Comparison of ENCODE assay signal across 10 mouse cellular contexts in genomic region chr12:12313437-12313836, GRCm38 (mm10). TPM values are rescaled to one million over a fixed set of nuclear protein-coding genes. Genes with fewer than 3 reads are reported as not detected.
DNase-seq lines count a peak whose midpoint lies in the region; ATAC-seq and TF ChIP-seq lines count a peak whose summit lies in the region.
"Had no signal": no experiment of that assay in that cellular context is flagged by ENCODE, and none has a peak within 500 bp of the region (broad histone marks: within the 10 kb centered on the region; RNA-seq: fewer than 3 reads in every experiment).

No protein-coding gene starts in this region.

- TF ChIP-seq CTCF in ES-Bruce4 (IDR thresholded peaks at IDR 0.05; ENCODE audit: low read depth, low read length), result peak; percentile 31

- TF ChIP-seq EP300 in ES-Bruce4 (IDR thresholded peaks at IDR 0.05; ENCODE audit: insufficient read depth, low read depth, low read length), result no peak

- DNase-seq in embryo, embryonic 10.5 days (ENCODE audit: low spot score), result peak; percentile 44
- DNase-seq in embryo, embryonic 11 days, result no peak
- DNase-seq in limb, embryonic 11.5 days (ENCODE audit: low spot score), result peak; percentile 39
- DNase-seq in limb, embryonic 10.5 days (ENCODE audit: low spot score), result no peak
- no peak for DNase-seq in kidney, adult 8-10 months
- no peak for DNase-seq in gastrocnemius, postnatal 14 days
- DNase-seq: cerebellum, adult 11 months; right cerebral cortex, adult 18-20 months had no signal

- H3K27me3 ChIP-seq in limb, embryonic 11.5 days (ENCODE audit: control insufficient read depth, insufficient read depth, low read length), result no peaks in the 10 kb centered on the region
- H3K27me3 ChIP-seq in limb, embryonic 10.5 days (ENCODE audit: low read depth, poor library complexity, severe bottlenecking), result no peaks in the 10 kb centered on the region
- no peaks in the 10 kb centered on the region for H3K27me3 ChIP-seq in ES-Bruce4 (ENCODE audit: control insufficient read depth, insufficient read depth, low read length, poor library complexity, severe bottlenecking)

- H3K9me3 ChIP-seq in limb, embryonic 11.5 days (ENCODE audit: control insufficient read depth, low read length), result no peaks in the 10 kb centered on the region
- no peaks in the 10 kb centered on the region for H3K9me3 ChIP-seq in limb, embryonic 10.5 days (replicated peaks)
- H3K9me3 ChIP-seq in ES-Bruce4 (replicated peaks; ENCODE audit: control insufficient read depth, insufficient read depth, low read length, poor library complexity, severe bottlenecking), result no peaks in the 10 kb centered on the region

- H3K36me3 ChIP-seq in limb, embryonic 11.5 days (ENCODE audit: control insufficient read depth, insufficient read depth, low read length), result no peaks in the 10 kb centered on the region
- H3K36me3 ChIP-seq in limb, embryonic 10.5 days, result no peaks in the 10 kb centered on the region
- no peaks in the 10 kb centered on the region for H3K36me3 ChIP-seq in ES-Bruce4 (ENCODE audit: control insufficient read depth, insufficient read depth, low read length, poor library complexity, severe bottlenecking)

- TF ChIP-seq POLR2A in ES-Bruce4 (IDR thresholded peaks at IDR 0.05; ENCODE audit: insufficient read depth, low read length), result no peak

- no peak for ATAC-seq in limb, embryonic 11.5 days (ENCODE audit: insufficient number of reproducible peaks, low FRiP score, low TSS enrichment, low read depth)
- peak; percentile 60 for ATAC-seq in megakaryocyte progenitor cell, adult 5-6 weeks (replicated peaks; ENCODE audit: poor library complexity)

- no peaks in the 10 kb centered on the region; the same call in 1 of the 2 replicates for H3K4me1 ChIP-seq in limb, embryonic 11.5 days (ENCODE audit: control insufficient read depth, insufficient read depth, low read length)
- peaks cover 4% of the 10 kb centered on the region for H3K4me1 ChIP-seq in limb, embryonic 10.5 days
- H3K4me1 ChIP-seq in ES-Bruce4 (ENCODE audit: control insufficient read depth, insufficient read depth, low read length), result peaks cover 14% of the 10 kb centered on the region

- no peak overlapping the region for H3K4me2 ChIP-seq in limb, embryonic 11.5 days (ENCODE audit: low read depth, severe bottlenecking)

- no peak overlapping the region for H3K9ac ChIP-seq in limb, embryonic 11.5 days (ENCODE audit: low read length)
- no peak overlapping the region for H3K9ac ChIP-seq in ES-Bruce4 (ENCODE audit: low read depth, poor library complexity, severe bottlenecking)

- no peak overlapping the region for H3K4me3 ChIP-seq in limb, embryonic 11.5 days (ENCODE audit: low read depth, low read length)
- no peak overlapping the region for H3K4me3 ChIP-seq in limb, embryonic 10.5 days
- H3K4me3 ChIP-seq in ES-Bruce4 (ENCODE audit: low read depth, low read length), result no peak overlapping the region

- intact Hi-C loops in gastrocnemius, postnatal 14 days (cut with DNase I; ENCODE audit: low total_unique reads), result loop anchor here (10.0 kb wide), 1 partner anchor 49 kb away; the partner anchor contains the start of gene Fam49a

- no peak overlapping the region for H3K27ac ChIP-seq in limb, embryonic 11.5 days (replicated peaks; ENCODE audit: low read depth, low read length)
- no peak overlapping the region for H3K27ac ChIP-seq in limb, embryonic 10.5 days
- H3K27ac ChIP-seq in ES-Bruce4 (ENCODE audit: insufficient read depth, low read length), result 0 out of 2 replicates have a peak overlapping the region, but pooled peaks have one; percentile 3

RNA-seq across cellular contexts. Expression of gene Fam49a, which starts 51.5 kb away (rescaled TPM):
- 7.5 and 8.4 TPM in 2 replicates for polyA plus RNA-seq in limb, embryonic 11.5 days (2014; fragmentation: Nextera tagmentation; extraction: Ambion mirVana)
- polyA plus RNA-seq in limb, embryonic 10.5 days (2016; fragmentation: Nextera tagmentation; extraction: Ambion mirVana), result 4.9 and 6.5 TPM in 2 replicates
- 8.5 and 10.1 TPM in 2 replicates for polyA plus RNA-seq in ES-Bruce4 (2011; ENCODE audit: insufficient read depth, insufficient read length, low read depth, missing spikeins)
- 10.7 and 11.8 TPM in 2 replicates for total RNA-seq in megakaryocyte progenitor cell, adult 5-6 weeks (2015)
- total RNA-seq in megakaryocyte progenitor cell, adult 5-6 weeks (2017), result 7.2 and 7.5 TPM in 2 replicates
- total RNA-seq in gastrocnemius, postnatal 14 days (2021), result 10 to 100 TPM; 10.5 to 12.8 TPM

Comparison
In these comparisons a context has a peak if more than half of its experiments do, and no peak if none do; other contexts are left out.
1. DNase-seq: peak in embryo, embryonic 10.5 days (single experiment) and limb, embryonic 11.5 days (single experiment); none in embryo, embryonic 11 days (single experiment), limb, embryonic 10.5 days (single experiment), kidney, adult 8-10 months (0 of 2) and gastrocnemius, postnatal 14 days (single experiment).